Mouse (Mus musculus) embryo, embryonic 10 days (tissue): ENCODE data around the gene Ccdc7a.

ENCODE experiments used
- DNase-seq: peaks from one replicate; pipeline ENCODE4 v3.0.0-alpha.2; 2015; ENCODE audit warnings: low spot score

Gene Ccdc7a

GRCm38 (mm10) chr8:128686429-128686990 lies 378.8 kb downstream of the Ccdc7a start:
- DNase-seq = peak; percentile 57

- DNase-seq = peak; percentile 93
Measured at GRCm38 (mm10) chr8:128685507-128686428, 379.5 kb downstream of the Ccdc7a start, which contains the start of gene Itgb1. Itgb1 (plus strand) TSS chr8:128685654.

- peak; percentile 42 for DNase-seq
Measured at GRCm38 (mm10) chr8:128684609-128685506, 380.5 kb downstream of the Ccdc7a start.
